Mouse (Mus musculus): Measurements from ENCODE around the gene Slc9c1. TPM values are rescaled to one million over a fixed set of nuclear protein-coding genes. Genes with fewer than 3 reads are reported as not detected.

Gene Slc9c1
- total RNA-seq, 2 experiments from 2014 or later: not detected

DNA sequence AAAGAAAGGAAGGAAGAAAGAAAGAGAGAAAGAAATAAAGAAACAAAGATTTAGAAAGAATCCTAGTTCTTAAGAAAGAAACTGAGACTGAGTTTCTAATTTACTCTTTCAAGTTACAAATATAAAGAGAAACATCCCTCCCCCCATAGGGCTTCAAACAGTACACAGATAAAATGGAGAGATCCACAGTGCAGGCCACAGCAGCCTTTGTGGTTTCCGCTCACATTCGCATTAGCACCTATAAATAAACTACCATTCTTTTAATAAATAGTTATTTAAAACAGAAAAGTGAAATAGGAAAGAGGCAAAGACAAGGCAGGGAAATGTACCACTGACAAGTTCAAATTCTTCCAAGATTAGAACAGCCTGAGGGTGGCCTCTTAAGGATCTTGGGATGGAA, 89.7 kb downstream of the Slc9c1 start:
- DNase-seq (ENCODE audit: low spot score in 2 of 2): no peak

DNA sequence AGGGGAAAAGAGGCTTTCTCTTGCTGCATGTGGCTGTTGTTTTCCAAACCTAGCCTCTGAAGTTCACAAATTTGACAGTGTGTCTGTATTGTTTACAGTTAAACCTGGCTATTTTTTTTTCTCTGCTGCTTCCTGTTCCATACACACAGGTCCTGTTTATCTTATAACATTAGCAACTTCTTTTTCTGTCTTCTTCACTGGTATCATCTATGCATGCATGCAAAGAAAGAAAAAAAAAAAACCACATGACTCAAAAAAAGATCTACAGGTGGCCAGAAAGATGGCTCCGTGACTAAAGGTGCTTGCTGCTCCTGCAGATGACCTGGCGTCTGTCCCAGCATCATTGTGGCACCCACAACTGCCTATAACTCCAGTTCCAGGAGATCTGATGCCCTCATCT, 90.2 kb downstream of the Slc9c1 start:
- DNase-seq (ENCODE audit: low spot score in 2 of 2): no peak

DNA sequence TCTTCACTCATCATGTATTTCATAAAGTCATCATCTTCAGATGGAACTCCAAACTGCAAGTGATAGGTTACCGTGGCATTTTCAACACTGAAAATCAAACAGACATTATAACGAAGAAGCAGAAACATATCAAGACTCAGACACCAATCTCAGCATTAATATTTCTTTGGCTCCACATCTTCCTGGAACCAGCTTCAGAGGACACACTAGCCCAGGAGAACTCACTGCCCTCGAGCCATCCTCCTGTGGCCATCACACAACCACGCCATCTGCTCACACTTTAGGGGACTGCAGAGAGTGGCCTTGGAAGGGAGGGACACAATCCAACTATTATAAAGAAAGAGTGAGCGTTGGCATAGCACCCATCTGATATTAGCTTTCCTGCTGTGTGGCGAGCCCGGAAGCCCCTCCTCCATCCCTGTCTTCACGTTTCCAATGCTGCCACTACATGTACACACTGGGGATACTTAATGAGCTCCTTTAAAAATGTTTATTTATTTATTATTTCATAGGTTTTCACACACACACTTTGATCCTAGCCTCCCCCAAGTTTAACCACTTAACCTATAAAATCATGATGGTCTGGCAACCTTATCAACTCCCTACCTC, 94.5 kb downstream of the Slc9c1 start:
- DNase-seq (ENCODE audit: low spot score in 2 of 2): no peak

- peak; percentile 62 to 73 for DNase-seq (ENCODE audit: low spot score in 2 of 2)
Measured at GRCm38 (mm10) chr16:45630347-45630960, 95.3 kb downstream of the Slc9c1 start.

DNA sequence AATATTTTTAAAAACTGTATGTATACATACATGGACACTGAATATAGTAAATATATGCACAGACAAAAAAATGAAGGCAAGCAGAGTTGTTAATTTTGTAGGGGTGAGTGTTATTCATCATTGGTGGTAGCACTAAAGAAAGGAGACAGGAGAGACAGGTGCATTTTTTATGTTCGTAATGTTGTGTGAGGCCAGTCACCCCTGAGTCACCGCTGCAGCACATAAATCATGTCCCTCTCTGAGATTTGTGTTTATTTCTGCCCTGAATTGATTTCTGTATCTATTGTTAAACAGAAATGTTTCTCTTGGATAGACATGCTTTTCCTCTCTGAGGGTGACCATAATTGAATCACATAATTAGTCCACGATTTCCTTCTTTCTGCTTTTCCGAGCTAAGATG, 97.3 kb downstream of the Slc9c1 start:
- DNase-seq (ENCODE audit: low spot score in 2 of 2): no peak

GRCm38 (mm10) chr16:45635826-45636225, 100.7 kb downstream of the Slc9c1 start:
- DNase-seq (ENCODE audit: low spot score in 2 of 2): no peak

- no peak for DNase-seq (ENCODE audit: low spot score in 2 of 2)
Measured at GRCm38 (mm10) chr16:45640070-45640762, 105.1 kb downstream of the Slc9c1 start.

- DNase-seq (ENCODE audit: low spot score in 2 of 2): no peak
Measured at GRCm38 (mm10) chr16:45641301-45641700, 106.2 kb downstream of the Slc9c1 start.

DNA sequence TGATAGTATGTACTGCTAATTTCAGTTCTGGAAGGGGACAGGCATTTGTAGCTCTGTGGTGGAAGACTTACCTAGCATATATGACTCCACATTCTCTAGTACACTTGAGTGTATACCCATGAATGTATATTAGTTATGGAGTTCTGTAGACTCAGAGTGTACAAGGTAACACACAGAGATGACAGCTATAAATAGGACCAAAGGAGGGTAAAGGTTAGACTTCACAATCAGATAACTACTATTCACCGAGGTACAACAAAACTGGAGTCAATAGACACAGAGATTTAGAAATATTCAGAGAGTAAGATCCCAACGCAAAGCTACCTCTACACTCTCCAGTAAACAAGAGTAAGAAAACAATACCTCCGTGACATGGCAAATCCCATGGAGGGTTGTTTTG, 108.8 kb downstream of the Slc9c1 start:
- no peak for DNase-seq (ENCODE audit: low spot score in 2 of 2)

GRCm38 (mm10) chr16:45644380-45644779, 109.3 kb downstream of the Slc9c1 start:
- DNase-seq (ENCODE audit: low spot score in 2 of 2): no peak

GRCm38 (mm10) chr16:45651497-45651896, 116.4 kb downstream of the Slc9c1 start:
- DNase-seq (ENCODE audit: low spot score in 2 of 2): no peak

DNA sequence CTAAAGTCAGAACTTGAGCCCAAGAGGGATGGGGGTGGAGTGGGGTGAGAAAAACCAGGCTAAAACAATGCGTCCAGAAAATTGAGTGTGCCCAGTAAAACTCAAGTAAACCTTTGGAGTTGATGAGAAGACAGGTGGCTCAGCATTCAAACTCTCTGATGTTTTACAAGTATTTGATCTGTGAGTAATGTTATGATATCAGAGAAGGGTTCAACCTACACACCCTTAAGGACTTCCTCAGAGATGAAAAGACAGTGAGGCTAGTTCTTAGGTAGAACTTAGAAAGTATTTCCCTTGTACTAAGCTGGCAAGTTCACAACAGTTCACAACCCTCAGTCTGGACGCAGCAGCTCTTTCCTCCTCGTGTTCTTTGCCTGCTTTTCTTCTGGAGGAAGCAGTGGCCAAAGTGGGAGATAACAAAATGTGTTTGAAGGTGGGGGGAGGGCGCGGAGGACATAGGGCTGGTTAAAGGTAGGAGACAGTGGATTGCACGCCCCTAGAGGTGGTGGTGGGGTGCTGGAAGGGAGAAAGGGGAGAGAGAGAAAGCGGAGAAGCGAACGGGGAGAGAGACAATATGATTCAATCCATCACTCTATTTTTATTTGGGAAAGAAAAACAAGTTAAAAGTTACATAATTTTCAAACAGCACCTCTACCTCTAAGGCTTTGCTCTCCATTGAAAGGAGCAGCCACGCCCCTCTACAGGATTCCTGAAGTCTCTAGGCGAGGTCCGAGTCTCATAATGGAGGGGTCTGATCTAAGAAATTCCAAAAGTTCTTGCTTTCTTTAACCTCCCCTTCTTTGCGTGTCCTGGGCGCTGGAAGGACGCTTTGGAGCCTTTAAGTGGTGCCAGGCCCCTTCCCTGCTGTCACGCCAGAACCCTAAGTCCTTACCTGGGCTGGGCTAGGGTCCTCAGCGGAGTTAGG, 118.2 kb downstream of the Slc9c1 start:
- DNase-seq (ENCODE audit: low spot score in 2 of 2): no peak

DNA sequence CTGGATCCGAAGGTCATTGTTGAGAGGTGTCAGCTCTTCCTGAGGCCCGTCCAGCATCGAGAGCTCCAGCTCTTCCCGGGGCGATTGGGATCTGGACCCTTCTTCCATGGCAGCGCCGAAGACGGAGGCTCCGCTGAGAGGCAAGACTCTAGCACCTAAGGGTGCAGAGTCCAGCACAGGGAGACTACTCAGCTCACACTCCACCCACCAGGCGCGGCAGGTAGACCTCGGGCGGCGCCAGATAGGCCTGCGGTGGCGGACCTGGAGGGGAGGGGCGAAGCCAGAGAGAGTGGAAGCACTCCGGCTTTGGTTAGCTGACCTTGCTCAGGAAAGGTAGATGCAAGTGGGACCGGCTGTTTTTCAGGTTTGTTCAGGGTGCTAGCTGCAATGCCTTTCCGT, 118.8 kb downstream of the Slc9c1 start, which contains the start of gene BC016579:
Gene BC016579, minus strand, starts transcription at position 135 of the 399 bp plus-strand sequence.
- DNase-seq (ENCODE audit: low spot score in 2 of 2): no peak

DNA sequence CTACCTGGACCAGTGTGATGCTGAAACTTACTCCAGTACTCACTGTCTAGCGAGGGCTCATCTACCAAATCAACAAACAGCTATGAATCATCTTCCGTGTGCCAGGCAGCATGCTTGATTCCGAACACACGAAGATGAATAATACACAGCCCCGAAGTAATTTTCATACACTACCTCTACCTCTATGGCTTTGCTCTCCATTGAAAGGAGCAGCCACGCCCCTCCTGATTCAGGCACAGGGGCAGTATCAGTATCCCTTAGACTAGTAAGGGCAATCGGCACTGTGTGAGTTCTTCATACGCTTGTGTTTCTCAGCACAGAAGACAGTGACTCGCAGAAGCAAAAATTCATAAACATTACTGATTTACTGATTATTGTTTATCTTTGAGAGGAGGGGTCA, 119.4 kb downstream of the Slc9c1 start:
- DNase-seq (ENCODE audit: low spot score in 2 of 2): no peak

Other genes with a start within 250 kb of the Slc9c1 start
- gene Cd200, start 126.3 kb upstream of the Slc9c1 start, total RNA-seq (2021): 100 to 1,000 TPM; 104 to 109 TPM
- gene Gm609, start 42.3 kb upstream of the Slc9c1 start, total RNA-seq (2021): under 1 TPM; 0.14 to 0.23 TPM
- gene Gm17783, start 3.3 kb upstream of the Slc9c1 start, total RNA-seq (2021): not detected
- not detected for gene Gcsam, start 75.1 kb downstream of the Slc9c1 start, total RNA-seq (2021)
- gene BC016579, start 118.8 kb downstream of the Slc9c1 start, total RNA-seq (2021): under 1 TPM in 1 of 2 experiments, not detected in 1; 0.26 TPM
- gene Tmprss7, start 158.3 kb downstream of the Slc9c1 start, total RNA-seq (2021): 1 to 10 TPM; 1.5 to 2.7 TPM
- 100 to 1,000 TPM; 320 to 341 TPM for gene Tagln3, start 189.3 kb downstream of the Slc9c1 start, total RNA-seq (2021)
- 10 to 100 TPM; 23.3 to 27.8 TPM for gene Abhd10, start 207.6 kb downstream of the Slc9c1 start, total RNA-seq (2021)